Mouse (Mus musculus) macrophage (primary cell): Measurements from ENCODE around the gene Neurog3. TPM values are rescaled to one million over a fixed set of nuclear protein-coding genes. Genes with fewer than 3 reads are reported as not detected.

Experiments
- H3K27ac ChIP-seq: fragments of 350-480 bp; formaldehyde crosslinking; 2 replicates; pipeline ENCODE4 v1.9.0; 2021
- H3K36me3 ChIP-seq: fragments of 350-480 bp; formaldehyde crosslinking; 2 replicates; pipeline ENCODE4 v1.9.0; 2021; ENCODE audit errors: inconsistent target
- H3K4me3 ChIP-seq: fragments of 350-480 bp; formaldehyde crosslinking; 2 replicates; pipeline ENCODE4 v1.9.0; 2021; ENCODE audit errors: inconsistent target
- H3K79me2 ChIP-seq: fragments of 350-480 bp; formaldehyde crosslinking; 2 replicates; pipeline ENCODE4 v1.9.0; 2021; ENCODE audit errors: inconsistent target
- WGBS: methylation state at CpG from one replicate; pipeline ENCODE4 v1.1.7; 2026; ENCODE audit warnings: inconsistent platforms; ENCODE audit not compliant: missing documents; 5-methylcytosine and 5-hydroxymethylcytosine counted together
- polyA plus RNA-seq: library from polyadenylated mRNA; stranded (reverse); fragments of 250-400 nt; gene quantifications from 3 replicates; pipeline ENCODE4 v1.2.4, GENCODE M21; 2018; ENCODE audit warnings: inconsistent platforms

The Neurog3 gene
- polyA plus RNA-seq, 1 experiment from 2014 or later = not detected

DNA sequence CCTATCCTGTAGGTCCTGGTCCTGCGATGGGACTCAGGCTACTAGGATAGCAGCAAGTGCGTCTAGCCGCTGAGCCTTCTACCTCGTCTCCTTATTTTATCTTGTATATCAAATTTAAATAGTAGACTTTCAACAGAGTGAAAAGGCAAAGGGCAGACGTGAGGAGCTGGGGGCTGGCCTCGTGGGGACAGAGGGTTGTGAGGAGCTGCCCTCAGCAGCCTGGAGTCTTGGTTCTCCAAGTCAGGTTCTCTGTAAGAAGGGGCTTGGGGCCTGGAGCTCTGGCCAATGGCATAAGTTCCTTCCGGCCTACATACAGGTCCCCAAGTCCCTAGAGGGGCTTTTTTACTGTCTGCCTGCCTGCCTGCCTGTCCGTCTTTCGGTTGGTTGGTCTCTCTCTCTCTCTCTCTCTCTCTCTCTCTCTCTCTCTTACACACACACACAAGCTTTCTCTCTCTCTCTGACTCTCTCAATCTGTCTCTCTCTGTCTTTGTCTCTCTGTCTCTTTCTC is 41.1 kb downstream of the Neurog3 start:
- Histone ChIP-seq H3K36me3 (no peaks in the 10 kb centered on the region), H3K4me3 (no peak overlapping the region), H3K27ac (no peak overlapping the region), H3K79me2 (no peaks in the 10 kb centered on the region)
- whole genome bisulfite sequencing = 85% methylated on average over 7 of the region's 9 CpGs

DNA sequence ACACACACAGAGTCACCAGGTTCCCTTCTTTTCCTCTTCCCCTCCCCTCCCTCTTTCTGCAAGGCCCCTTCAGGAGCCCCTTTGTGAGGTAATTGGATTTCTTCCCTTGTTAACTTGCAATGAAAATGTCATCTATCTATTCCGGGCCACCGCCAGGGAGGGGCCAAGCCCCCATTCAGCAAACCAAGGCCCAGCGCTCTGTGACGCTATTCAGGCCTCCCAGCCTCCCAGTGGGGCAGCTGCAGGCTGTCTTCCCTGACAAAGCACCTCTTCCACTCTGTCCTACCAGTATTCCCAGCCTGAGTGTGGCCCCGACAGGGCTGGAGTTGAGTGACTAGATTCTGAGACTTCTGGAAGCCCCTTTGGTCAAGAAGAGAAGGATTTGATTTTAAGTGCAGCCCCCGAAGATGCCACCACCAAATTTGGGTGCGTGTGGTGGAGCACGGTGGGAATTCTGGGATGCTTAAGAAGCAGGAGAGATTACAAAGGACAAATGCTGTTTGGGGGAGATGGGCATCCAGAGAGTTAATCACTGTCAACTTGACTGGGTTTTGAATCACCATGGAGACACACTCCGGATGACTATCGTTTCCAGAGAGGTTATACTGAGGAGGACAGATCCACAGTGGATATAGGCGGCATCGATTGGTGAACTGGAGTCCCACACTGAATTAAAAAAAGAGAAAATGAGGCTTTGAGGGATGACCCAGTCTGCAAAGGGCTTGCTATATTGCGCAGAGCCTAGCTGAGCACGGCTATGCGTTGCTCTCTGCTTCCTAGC is 41.8 kb downstream of the Neurog3 start:
- no peaks in the 10 kb centered on the region for H3K79me2 ChIP-seq
- H3K27ac ChIP-seq = no peak overlapping the region
- 88% methylated on average over 15 of the region's 15 CpGs for WGBS
- no peak overlapping the region for H3K4me3 ChIP-seq
- H3K36me3 ChIP-seq = no peaks in the 10 kb centered on the region

- no peaks in the 10 kb centered on the region for H3K79me2 ChIP-seq
- no peak overlapping the region for H3K4me3 ChIP-seq
- WGBS = 92% methylated on average over 2 of the region's 3 CpGs
- no peaks in the 10 kb centered on the region for H3K36me3 ChIP-seq
- H3K27ac ChIP-seq = no peak overlapping the region
Observed at GRCm38 (mm10) chr10:62179944-62180343, 47.1 kb downstream of the Neurog3 start.

GRCm38 (mm10) chr10:62181701-62182100 is 48.8 kb downstream of the Neurog3 start:
- no peak overlapping the region for H3K4me3 ChIP-seq

DNA sequence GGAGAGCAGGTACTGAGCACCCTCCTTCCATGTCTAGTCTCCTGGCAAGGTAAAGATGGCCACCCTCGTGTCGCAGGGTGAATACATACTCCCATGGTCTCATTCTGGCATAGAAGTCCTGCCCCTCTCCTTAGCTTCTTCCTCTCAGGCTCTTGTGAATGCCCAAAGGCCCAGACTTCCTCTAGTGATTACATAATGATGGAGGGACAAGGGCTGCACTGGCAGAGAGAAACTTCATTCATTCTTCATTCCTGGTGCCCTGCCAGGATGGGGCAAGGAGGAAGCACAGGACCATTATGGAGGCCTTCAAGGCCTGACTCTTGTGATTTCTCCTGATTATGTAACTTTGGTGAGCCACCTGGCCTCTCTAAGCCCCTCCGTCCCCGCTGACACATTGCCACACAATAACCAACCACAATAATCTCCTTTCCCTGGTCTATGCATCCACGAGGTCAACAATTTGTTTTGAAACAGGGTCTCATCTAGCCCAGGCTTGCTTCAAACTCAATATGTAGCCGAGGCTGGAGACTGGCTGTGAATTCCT is 49.7 kb downstream of the Neurog3 start:
- WGBS = 39% methylated on average over 6 of the region's 6 CpGs
- H3K36me3 ChIP-seq = no peaks in the 10 kb centered on the region

More at GRCm38 (mm10) chr10:62181701-62182100, 48.8 kb downstream of the Neurog3 start:
- no peaks in the 10 kb centered on the region for H3K36me3 ChIP-seq
- H3K27ac ChIP-seq = no peak overlapping the region
- 70% methylated on average over 3 of the region's 3 CpGs for WGBS
- no peaks in the 10 kb centered on the region for H3K79me2 ChIP-seq

DNA sequence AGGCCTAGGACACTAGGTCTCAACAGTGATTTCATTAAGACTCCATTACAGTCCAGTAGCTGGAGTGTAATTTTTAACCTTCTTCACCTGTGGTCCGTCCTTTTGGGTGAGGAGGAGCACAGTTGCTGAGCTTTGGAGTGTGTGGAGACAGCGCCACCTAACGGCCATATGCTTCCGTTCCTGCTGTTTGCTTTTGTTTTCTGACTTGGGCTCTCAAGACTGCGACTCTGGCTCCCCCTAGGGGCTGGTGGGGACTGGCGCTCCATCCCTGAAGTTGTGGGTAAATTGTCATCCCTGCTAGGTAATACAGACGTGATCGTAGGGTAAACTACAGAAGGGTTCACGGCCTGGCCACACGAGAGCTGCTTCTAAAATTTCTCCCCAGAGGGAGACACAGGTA is 50.2 kb downstream of the Neurog3 start:
- no peak overlapping the region for H3K27ac ChIP-seq
- no peaks in the 10 kb centered on the region for H3K36me3 ChIP-seq
- 2% methylated on average over 10 of the region's 10 CpGs for WGBS
- no peaks in the 10 kb centered on the region for H3K79me2 ChIP-seq
- H3K4me3 ChIP-seq = no peak overlapping the region

More for the DNA sequence above, 49.7 kb downstream of the Neurog3 start:
- Histone ChIP-seq H3K27ac (no peak overlapping the region), H3K79me2 (no peaks in the 10 kb centered on the region), H3K4me3 (no peak overlapping the region)

Other genes with a start within 250 kb of the Neurog3 start
- gene Col13a1, start 154.0 kb upstream of the Neurog3 start, polyA plus RNA-seq = not detected in 3 replicates
- not detected in 3 replicates for gene Fam241b, start 10.8 kb downstream of the Neurog3 start, polyA plus RNA-seq
- not detected in 3 replicates for gene Tspan15, start 98.2 kb downstream of the Neurog3 start, polyA plus RNA-seq
- not detected in 3 replicates for gene Tacr2, start 119.3 kb downstream of the Neurog3 start, polyA plus RNA-seq
- gene Hk1, start 246.8 kb downstream of the Neurog3 start, polyA plus RNA-seq = 41.4 to 62.1 TPM (median 46.7 TPM) in 3 replicates